Mouse (Mus musculus) ES-Bruce4 (cell line): Measurements from ENCODE around the gene Zbtb2. TPM values are rescaled to one million over a fixed set of nuclear protein-coding genes. Genes with fewer than 3 reads are reported as not detected.

Experiments
- H3K27ac ChIP-seq: 2 replicates; pipeline ENCODE4 v1.5.1; 2012; ENCODE audit warnings: low read length, inconsistent platforms; ENCODE audit not compliant: insufficient read depth
- H3K27me3 ChIP-seq: 2 replicates; pipeline ENCODE4 v1.6.1; 2012; ENCODE audit warnings: mild to moderate bottlenecking, low read length, inconsistent platforms; ENCODE audit not compliant: control insufficient read depth, poor library complexity, insufficient read depth, severe bottlenecking
- H3K36me3 ChIP-seq: 2 replicates; pipeline ENCODE4 v1.6.1; 2012; ENCODE audit warnings: inconsistent platforms, mild to moderate bottlenecking, low read length, moderate library complexity; ENCODE audit not compliant: control insufficient read depth, poor library complexity, insufficient read depth, severe bottlenecking
- H3K4me1 ChIP-seq: one replicate; pipeline ENCODE4 v1.8.1; 2011; ENCODE audit warnings: low read length; ENCODE audit not compliant: control insufficient read depth, insufficient read depth
- H3K4me3 ChIP-seq: 2 replicates; pipeline ENCODE4 v1.5.1; 2011; ENCODE audit warnings: low read depth, mild to moderate bottlenecking, low read length
- H3K9ac ChIP-seq: 2 replicates; pipeline ENCODE4 v1.6.1; 2012; ENCODE audit warnings: low read depth, mild to moderate bottlenecking, inconsistent platforms; ENCODE audit not compliant: poor library complexity, severe bottlenecking
- H3K9me3 ChIP-seq: replicated peaks from 2 replicates; pipeline ENCODE4 v1.6.1; 2012; ENCODE audit warnings: mild to moderate bottlenecking, low read length, inconsistent platforms; ENCODE audit not compliant: control insufficient read depth, poor library complexity, insufficient read depth, severe bottlenecking
- CTCF ChIP-seq: IDR thresholded peaks from one replicate; pipeline ENCODE4 v1.8.1; 2011; ENCODE audit warnings: low read depth, low read length
- POLR2A ChIP-seq: IDR thresholded peaks from one replicate; pipeline ENCODE4 v1.8.1; 2011; ENCODE audit warnings: low read length; ENCODE audit not compliant: insufficient read depth
- polyA plus RNA-seq: library from polyadenylated mRNA; stranded (reverse); fragments of >200 nt; gene quantifications from 2 replicates; pipeline ENCODE4 v1.2.4, GENCODE M21; 2011; ENCODE audit warnings: low read depth; ENCODE audit not compliant: missing spikeins, insufficient read depth, insufficient read length

The Zbtb2 gene
- polyA plus RNA-seq, 1 experiment = 13.1 TPM

DNA sequence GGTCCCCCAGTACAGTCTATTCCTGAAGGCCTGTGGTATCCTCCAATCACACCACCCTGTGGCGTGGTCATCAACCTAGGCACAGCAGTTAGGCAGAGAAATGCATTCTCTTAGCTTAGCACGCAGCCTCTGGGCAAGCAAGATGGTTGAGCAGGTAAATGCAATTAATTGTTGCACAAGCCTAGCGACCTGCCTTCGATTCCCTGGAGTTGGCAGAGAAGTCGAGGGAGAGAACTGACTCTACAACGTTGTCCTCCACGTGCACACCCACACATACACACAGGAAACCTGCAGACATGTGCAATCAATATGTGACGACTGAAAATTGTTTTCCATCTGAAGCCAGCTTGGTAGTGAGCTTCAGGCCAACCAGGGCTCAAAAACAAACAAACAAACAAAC lies 64.0 kb downstream of the Zbtb2 start:
- no peak overlapping the region for H3K9ac ChIP-seq
- no peak for TF ChIP-seq CTCF
- TF ChIP-seq POLR2A = no peak
- no peaks in the 10 kb centered on the region for H3K27me3 ChIP-seq
- H3K9me3 ChIP-seq = peaks cover 8% of the 10 kb centered on the region
- peaks cover 47% of the 10 kb centered on the region for H3K36me3 ChIP-seq
- no peak overlapping the region for H3K27ac ChIP-seq
- no peak overlapping the region for H3K4me3 ChIP-seq
- H3K4me1 ChIP-seq = peaks cover 2% of the 10 kb centered on the region

Other genes starting within 250 kb of the Zbtb2 start
- 381 and 387 TPM in 2 replicates for gene Akap12, start 121.7 kb downstream of the Zbtb2 start, polyA plus RNA-seq
- gene Rmnd1, start 44.3 kb upstream of the Zbtb2 start, polyA plus RNA-seq = 72.8 and 77.1 TPM in 2 replicates
- gene Armt1, start 44.4 kb upstream of the Zbtb2 start, polyA plus RNA-seq = 80.4 and 84.0 TPM in 2 replicates
- gene Ccdc170, start 94.4 kb upstream of the Zbtb2 start, polyA plus RNA-seq = 4.2 and 6.8 TPM in 2 replicates
- gene Esr1, start 223.5 kb upstream of the Zbtb2 start, polyA plus RNA-seq = 0.43 TPM in 1 of 2 replicates, not detected in the other